Mouse (Mus musculus) monocyte, adult 5-6 weeks (primary cell): Measurements from ENCODE around the gene Cfap69. TPM values are rescaled to one million over a fixed set of nuclear protein-coding genes. Genes with fewer than 3 reads are reported as not detected.
"Not testable (repeated sequence)": the region's sequence is repeated elsewhere in the genome, so short reads cannot be mapped to it uniquely, and the experiment has no call there.

Experiments used
- ATAC-seq: fragments of 153-309, 156-312 bp; replicated peaks from 2 replicates; pipeline ENCODE4 v1.8.0; 2017; ENCODE audit warnings: mild to moderate bottlenecking; ENCODE audit not compliant: low TSS enrichment, insufficient number of reproducible peaks, severe bottlenecking, poor library complexity, low FRiP score
- total RNA-seq: library from RNA; stranded (forward); fragments of 200-1000, 200-491, 200-594 nt; gene quantifications from 3 replicates; pipeline ENCODE4 v1.2.3, GENCODE M21; 2017

The Cfap69 gene
- 3.4 to 3.6 TPM in 2 of 3 replicates, not detected in the other for total RNA-seq

DNA sequence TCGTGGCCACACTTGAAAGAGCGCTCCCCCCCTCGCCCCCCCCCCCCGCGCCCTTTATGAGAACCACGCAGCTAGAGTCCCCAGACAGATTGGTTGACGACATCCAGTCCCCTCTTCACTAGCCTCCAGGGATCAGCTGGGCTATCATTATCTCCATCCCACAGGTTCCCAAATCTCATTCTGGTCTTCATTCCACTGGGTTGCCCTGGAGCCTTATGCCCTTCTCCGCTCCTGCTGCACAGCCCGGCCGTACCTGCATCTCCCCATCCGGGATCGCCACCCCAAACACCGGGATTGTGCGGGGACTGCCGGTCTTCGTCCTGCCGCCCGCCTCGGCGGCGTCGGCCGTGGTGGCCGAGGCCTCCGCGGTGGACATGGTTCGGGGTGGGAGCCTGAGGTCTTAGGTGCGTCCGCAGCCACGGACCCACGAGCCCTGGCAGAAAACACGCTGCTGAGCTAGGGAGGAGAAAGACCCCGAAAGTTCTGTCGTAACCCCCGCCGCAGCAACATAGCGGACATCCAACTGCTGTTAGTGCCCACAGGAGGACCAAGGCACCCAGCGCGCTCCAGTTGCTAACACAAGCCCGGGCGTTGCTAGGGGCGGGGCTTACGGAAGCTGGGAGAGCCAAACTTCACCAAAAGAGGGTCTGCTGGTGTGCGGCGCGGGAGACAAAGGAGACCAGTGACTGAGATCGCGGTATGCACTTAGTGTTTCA, at the start of gene Cfap69:
Gene Cfap69 (minus strand): TSS at position 585 of the 716 bp plus-strand sequence.
- ATAC-seq, result no peak

DNA sequence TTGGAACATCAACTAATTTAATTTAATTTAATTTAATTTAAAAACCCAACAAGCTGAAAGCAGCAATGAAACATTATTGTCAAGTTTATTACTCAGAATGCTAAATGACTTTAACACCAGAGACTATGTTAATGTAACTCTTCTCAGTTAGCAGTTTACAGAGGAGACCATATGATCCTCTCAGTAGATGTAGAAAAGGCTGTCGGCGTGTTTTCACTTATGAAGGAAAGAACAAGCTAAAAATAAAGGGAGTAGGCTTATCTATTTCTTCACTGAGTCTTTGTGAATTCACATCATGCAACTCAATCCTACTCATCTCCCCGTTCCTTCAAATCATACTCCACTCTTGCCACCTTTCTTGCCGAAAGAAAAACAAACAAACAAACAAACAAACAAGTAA, 47.0 kb upstream of the Cfap69 start:
- ATAC-seq, result no peak

DNA sequence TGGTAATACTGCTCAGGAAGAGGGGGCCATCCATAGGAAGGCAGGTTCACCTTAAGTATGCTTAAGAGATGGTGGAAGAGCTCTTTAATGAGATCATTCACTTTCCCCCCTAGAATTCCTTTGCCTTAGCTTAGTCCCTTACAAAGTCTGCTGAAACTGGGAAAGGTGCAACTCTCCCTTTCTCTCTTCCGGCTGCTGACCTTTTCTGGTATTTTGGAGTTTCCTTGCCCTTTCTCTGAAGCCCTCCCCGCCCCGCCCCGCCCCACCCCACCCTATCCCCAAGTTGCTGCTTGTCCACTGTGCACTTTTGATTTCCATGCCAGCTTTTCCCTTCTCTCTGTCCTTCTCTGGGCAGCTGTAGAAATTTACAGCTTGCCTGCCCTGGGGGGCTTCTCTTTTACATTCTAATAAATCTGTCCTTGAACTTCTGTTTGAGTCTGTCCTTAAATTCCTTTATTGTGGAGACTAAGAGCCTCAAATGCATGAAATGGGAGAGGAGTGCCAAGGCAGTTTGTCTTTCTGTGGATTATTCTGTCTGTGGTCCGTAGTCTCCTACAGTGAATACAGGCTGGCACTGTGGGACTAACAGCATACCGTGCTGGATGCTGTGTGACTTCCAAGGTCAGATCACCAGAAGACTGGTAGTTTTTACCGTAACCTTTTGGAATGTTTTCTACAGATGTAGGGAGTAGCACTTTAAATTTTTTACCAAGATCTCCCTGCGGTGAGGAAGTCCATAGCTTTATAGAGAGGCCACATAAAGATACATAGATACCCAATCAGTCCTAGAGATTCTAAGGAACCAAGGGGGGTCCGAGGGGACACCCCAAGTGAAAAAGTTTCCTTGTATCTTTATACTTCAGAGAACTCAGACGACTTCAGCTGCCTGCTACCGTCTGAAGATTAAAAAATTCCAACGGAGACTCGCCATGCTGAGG, 43.6 kb upstream of the Cfap69 start:
- ATAC-seq, result no peak

GRCm38 (mm10) chr5:5705019-5705418, 41.0 kb upstream of the Cfap69 start:
- ATAC-seq, result no peak

DNA sequence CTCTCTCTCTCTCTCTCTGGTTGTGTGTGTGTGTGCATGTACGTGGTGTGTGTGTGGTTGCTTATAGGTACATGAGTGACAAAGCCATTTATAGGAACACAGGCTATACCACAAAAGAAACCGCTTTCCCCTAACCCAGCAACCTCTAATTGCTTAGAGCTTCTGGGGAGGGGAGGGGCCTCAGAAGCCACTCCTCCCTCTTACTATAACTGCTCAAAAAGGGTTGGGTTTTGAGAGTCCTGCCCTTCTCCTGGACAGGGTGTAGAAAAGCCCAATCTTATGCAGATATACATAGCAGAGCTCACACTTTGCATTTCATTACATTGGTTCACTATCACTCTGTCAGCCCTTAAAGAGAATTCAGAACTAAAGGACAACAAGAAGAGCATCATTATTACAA, 36.3 kb upstream of the Cfap69 start:
- no peak for ATAC-seq

GRCm38 (mm10) chr5:5698830-5699229, 34.8 kb upstream of the Cfap69 start:
- ATAC-seq, result no peak

DNA sequence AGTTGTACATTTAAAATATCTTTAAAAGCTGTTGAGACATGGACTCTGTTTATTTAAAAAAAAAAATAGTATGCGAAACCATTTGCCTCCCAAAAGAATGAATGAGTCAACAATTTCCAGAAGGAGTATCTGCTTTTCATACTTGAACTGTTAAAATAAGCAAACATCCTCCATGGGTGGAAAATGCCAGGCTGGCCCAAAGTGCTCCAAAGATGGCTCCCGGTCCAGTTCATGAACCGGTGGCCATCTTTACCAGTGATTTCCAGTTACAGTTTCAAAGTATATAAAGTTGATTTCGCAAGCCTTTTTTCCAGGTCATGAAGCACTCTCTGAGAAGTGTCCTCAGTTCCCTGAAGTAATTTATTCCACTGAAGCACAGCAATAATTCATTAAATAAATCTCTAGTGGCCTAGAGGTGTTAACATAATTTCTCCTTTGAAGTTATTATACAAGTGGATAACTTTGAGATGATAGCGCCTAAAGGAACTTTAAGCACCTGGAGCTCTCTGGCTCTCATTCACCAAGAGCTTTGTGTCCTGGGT, 31.4 kb upstream of the Cfap69 start:
- ATAC-seq, result no peak

GRCm38 (mm10) chr5:5693956-5694653, 30.1 kb upstream of the Cfap69 start, which contains the start of gene Steap2:
Steap2 (minus strand) TSS chr5:5694578.
- no peak for ATAC-seq

- no peak for ATAC-seq
Measured at GRCm38 (mm10) chr5:5693541-5693955, 29.5 kb upstream of the Cfap69 start.

GRCm38 (mm10) chr5:5692167-5692738, 28.2 kb upstream of the Cfap69 start:
- ATAC-seq, result no peak

GRCm38 (mm10) chr5:5688945-5689540, 25.0 kb upstream of the Cfap69 start:
- ATAC-seq, result no peak

DNA sequence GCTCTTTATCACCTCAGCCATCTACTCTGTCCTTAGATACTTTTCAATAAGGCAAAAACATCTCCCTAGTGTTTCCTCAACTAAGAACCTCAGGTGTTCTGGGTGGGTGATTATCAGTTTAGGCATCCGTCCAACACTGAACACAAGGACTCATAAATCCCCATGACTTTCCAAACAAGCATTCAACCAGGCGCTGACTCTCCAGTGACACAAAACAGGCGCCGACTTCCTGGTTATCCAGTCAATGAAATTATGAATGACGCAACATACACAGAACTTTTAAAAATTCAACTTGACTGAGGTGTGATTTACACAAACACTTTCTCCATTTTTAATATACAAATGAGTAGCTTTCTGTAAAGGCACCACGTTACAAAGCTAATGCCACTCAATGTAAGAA, 24.2 kb upstream of the Cfap69 start:
- ATAC-seq, result no peak

- no peak for ATAC-seq
Measured at GRCm38 (mm10) chr5:5686973-5687372, 22.9 kb upstream of the Cfap69 start.

GRCm38 (mm10) chr5:5684946-5685345, 20.9 kb upstream of the Cfap69 start:
- ATAC-seq, result not testable (repeated sequence)

- no peak for ATAC-seq
Measured at GRCm38 (mm10) chr5:5683292-5683691, 19.3 kb upstream of the Cfap69 start.

DNA sequence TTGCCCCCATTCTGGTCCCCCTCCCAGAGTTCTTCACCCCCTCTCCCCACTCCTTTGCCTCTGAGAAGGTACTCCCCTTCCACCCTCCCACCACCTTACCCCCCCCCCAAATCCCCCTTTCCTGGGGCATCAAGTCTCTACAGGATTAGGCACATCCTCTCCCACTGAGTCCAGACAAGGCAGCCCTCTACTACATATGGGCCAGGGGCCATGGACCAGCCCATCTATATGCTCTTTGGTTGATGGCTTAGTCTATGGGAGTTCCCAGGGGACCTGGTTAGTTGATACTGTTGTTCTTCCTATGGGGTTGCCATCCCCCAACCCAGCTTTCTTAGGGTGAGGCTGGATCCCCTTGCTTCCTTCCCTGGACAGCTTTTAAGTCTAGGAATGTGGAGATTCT, 15.4 kb upstream of the Cfap69 start:
- no peak for ATAC-seq

DNA sequence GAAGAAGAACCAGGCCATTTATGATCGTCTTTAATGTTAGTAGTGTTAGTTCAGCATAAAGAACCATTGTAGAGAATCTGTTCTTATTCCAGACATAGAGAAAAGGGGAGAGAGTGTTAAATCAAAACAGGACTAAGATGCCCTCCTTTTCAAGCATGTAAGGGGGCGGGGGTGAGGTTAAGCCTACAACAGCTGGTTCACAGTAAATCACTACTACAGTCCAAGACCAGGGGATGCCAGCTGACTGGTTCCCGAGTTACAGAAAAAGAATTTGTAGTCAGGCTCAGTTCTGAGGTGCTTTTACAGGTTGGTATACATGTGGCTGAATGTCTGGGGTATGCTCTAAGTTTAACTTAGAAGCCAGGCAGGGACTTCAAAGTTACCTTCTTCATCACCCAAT, 12.0 kb upstream of the Cfap69 start:
- no peak for ATAC-seq

GRCm38 (mm10) chr5:5668920-5669319, 4.9 kb upstream of the Cfap69 start:
- no peak for ATAC-seq
